Mouse (Mus musculus): ENCODE data around the gene Nacad.
A peak's percentile ranks its signal among the peaks of the same experiment; 100 is the strongest.

Nacad gene

GRCm38 (mm10) chr11:6581560-6581959 is 24.3 kb downstream of the Nacad start:
- no peak for DNase-seq (ENCODE audit: low read depth, low spot score)

- DNase-seq (ENCODE audit: low read depth, low spot score): no peak
These were observed 25.6 kb downstream of the Nacad start for GRCm38 (mm10) chr11:6580065-6580750.

- DNase-seq (ENCODE audit: low read depth, low spot score): no peak
These were observed 26.5 kb downstream of the Nacad start for GRCm38 (mm10) chr11:6579361-6579760.

- no peak for DNase-seq (ENCODE audit: low read depth, low spot score)
These were observed 29.7 kb downstream of the Nacad start for GRCm38 (mm10) chr11:6576151-6576550.

GRCm38 (mm10) chr11:6569410-6569777 is 36.5 kb downstream of the Nacad start:
- DNase-seq (ENCODE audit: low read depth, low spot score): no peak

GRCm38 (mm10) chr11:6568584-6569409 is 37.1 kb downstream of the Nacad start:
- peak; percentile 81 for DNase-seq (ENCODE audit: low read depth, low spot score)

- peak; percentile 57 for DNase-seq (ENCODE audit: low read depth, low spot score)
These were observed 37.9 kb downstream of the Nacad start for GRCm38 (mm10) chr11:6567951-6568350.

- DNase-seq (ENCODE audit: low read depth, low spot score): no peak
These were observed 39.4 kb downstream of the Nacad start for GRCm38 (mm10) chr11:6566496-6566895.

- DNase-seq (ENCODE audit: low read depth, low spot score): no peak
These were observed 42.7 kb downstream of the Nacad start for GRCm38 (mm10) chr11:6563201-6563600.

- DNase-seq (ENCODE audit: low read depth, low spot score): no peak
These were observed 43.5 kb downstream of the Nacad start for GRCm38 (mm10) chr11:6562359-6562758.

GRCm38 (mm10) chr11:6561474-6561873 is 44.4 kb downstream of the Nacad start:
- DNase-seq (ENCODE audit: low read depth, low spot score): no peak

- DNase-seq (ENCODE audit: low read depth, low spot score): no peak
These were observed 45.0 kb downstream of the Nacad start for GRCm38 (mm10) chr11:6560655-6561360.

- no peak for DNase-seq (ENCODE audit: low read depth, low spot score)
These were observed 45.9 kb downstream of the Nacad start for GRCm38 (mm10) chr11:6559996-6560395.

GRCm38 (mm10) chr11:6558234-6558633 is 47.6 kb downstream of the Nacad start:
- peak; percentile 27 for DNase-seq (ENCODE audit: low read depth, low spot score)

- no peak for DNase-seq (ENCODE audit: low read depth, low spot score)
These were observed 55.7 kb downstream of the Nacad start for GRCm38 (mm10) chr11:6550201-6550600.

GRCm38 (mm10) chr11:6549770-6550169 is 56.1 kb downstream of the Nacad start:
- no peak for DNase-seq (ENCODE audit: low read depth, low spot score)

Measured in brain, adult 2 months (tissue).